Mouse (Mus musculus): ENCODE results near the gene Akap13.

Gene Akap13

DNA sequence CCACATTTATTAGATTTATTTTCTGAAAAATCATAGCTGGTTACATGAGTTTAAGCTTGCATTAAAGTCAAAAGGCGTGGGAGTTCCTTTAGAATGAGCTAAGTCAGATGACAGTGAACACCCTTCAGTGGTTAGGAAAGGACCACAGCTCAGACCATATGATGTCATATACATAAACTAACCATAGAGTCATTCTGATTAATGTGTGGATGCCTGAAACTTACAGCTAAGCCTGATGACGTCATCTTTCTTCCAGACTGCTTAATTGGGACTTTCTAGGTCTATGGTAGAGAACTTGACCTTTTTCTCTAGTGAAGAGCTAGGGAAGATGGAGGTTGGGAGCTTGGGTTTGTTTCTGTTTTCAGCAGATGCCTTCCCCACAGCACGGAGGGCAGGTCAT lies 211.6 kb downstream of the Akap13 start:
- DNase-seq (ENCODE audit: low spot score in 2 of 2) = no peak

DNA sequence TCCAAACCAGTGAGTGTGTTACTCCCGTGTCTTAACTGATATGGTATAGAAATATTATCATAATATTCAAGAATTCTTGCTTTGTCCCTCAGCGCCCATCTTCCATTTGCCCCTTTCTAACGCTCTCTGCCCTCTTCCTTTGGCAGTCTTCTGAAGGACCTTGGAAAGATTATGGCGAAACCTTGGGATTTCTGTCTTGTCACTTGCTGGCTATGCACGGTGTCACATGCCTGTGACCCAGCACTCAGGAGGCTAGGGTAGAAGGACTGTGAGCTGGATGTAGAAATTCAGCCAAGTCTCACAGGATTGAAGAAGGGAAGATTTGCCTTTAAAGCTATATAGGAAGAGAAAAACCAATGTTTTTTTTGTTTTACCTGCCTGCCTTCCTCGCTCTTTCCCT lies 212.2 kb downstream of the Akap13 start:
- DNase-seq (ENCODE audit: low spot score in 2 of 2) = no peak

GRCm38 (mm10) chr7:75668396-75668795 lies 213.1 kb downstream of the Akap13 start:
- no peak for DNase-seq (ENCODE audit: low spot score in 2 of 2)

DNA sequence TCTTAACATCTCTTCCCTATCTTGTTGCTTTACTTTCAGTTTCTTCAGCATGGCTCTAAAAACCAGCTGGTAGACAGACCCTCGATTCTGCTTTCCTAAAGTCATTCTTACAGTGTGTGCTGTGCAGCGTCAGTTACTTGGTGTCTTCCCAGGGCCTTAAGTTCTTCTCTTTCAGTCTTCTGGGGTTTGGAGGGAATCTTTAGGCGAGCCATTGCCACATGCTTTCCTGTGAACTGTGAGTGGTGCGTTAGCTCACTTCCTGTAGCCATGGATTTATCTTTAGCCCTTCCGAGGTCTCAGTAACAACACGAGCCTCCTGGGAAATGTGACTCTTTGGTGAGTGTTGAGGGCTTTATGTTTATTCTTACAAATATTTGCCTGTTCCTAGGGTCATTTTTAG lies 214.1 kb downstream of the Akap13 start:
- no peak for DNase-seq (ENCODE audit: low spot score in 2 of 2)

DNA sequence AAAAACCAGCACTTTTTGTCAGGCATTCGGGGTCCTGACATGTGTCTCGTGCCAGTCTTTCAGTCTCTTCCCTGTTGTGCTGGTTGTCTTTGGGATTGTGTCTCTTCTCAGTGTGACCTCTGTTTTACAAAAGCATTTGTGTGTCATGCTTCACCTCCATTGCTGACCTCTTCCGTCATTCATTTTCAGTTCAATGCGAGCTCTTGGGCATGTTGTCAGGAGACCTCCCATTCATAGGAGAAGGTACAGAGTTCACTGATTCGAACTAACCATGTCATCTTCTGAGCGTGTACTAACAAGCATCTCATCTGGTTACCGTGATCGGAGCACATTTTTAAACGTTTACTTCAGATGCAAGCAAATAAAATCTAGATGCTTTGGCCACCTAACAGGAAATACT lies 224.3 kb downstream of the Akap13 start:
- no peak for DNase-seq (ENCODE audit: low spot score in 2 of 2)

- no peak for DNase-seq (ENCODE audit: low spot score in 2 of 2)
Measured at GRCm38 (mm10) chr7:75682901-75683300, 227.6 kb downstream of the Akap13 start.

DNA sequence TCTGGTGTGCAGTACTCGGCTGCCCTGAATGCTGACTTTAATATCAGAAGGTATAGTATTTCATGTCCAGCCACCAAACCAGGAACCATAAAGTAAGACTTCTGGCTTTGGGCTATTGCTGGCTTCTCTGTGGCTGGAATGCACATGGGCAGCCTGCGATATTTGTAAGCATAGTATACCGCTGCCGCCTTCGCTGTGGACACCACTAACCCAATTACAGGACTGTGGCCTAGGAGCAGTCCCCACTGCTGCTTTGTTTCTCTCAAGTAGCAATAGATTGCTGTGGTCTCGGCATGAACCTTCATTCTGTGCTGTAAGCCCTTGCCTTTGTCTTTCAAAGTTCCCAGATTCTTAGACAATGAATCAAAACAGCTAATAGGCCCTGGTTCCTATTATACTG lies 228.1 kb downstream of the Akap13 start:
- no peak for DNase-seq (ENCODE audit: low spot score in 2 of 2)

DNA sequence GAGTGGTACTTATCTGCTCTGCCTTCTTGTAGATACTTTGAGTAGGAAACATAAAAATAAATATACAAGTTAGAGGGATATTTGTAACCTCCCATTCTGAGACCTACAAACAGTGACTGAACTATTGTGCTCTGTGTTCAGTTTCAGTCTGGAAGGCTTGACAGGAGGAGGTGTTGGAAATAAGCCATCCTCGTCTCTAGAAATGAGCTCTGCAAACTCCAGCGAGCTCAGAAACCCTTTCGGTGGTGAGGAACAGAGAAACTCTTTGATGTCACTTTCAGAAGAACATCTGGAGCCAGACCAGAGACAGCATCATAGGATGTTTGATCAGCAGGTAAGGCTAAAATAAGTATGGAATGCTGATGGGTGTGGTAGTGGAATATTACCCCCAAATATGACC lies 229.6 kb downstream of the Akap13 start:
- no peak for DNase-seq (ENCODE audit: low spot score in 2 of 2)

DNA sequence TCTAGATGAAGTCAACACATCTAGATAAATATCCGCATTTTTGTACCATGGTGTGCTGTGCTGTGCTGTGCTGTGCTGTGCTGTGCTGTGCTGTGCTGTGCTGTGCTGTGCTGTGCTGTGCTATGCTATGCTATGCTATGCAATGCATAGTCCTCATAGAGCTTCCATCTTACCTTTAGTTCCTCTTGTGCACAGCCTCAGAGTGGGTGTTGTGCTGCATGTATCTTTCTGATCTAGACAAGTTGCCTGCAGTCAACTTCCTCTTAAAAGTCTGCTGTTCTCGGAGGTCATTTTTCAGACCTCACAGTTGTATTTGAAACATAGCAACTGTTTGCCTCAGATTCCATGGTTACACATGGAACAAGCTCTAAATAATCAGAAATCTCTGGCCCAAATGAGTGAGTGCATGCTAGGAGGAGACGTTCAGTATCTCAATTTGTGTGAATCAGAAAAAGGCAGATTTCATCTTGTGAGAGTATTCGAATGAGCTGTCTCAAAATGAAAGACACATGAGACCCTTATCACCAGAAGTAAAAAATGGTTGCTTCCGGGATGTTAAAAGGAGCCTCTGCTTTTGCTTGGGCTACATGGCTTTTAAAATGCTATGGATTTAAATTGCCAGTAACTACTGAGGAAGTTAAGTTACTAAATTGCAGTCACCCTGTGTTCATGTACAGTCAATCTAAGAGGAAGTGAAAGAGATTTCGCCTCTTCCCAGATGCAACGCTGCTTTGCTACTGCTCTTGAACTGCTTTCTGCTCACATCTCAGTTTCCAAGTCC lies 230.9 kb downstream of the Akap13 start:
- no peak for DNase-seq (ENCODE audit: low spot score in 2 of 2)

GRCm38 (mm10) chr7:75686827-75687164 lies 231.5 kb downstream of the Akap13 start:
- DNase-seq (ENCODE audit: low spot score in 2 of 2) = no peak

DNA sequence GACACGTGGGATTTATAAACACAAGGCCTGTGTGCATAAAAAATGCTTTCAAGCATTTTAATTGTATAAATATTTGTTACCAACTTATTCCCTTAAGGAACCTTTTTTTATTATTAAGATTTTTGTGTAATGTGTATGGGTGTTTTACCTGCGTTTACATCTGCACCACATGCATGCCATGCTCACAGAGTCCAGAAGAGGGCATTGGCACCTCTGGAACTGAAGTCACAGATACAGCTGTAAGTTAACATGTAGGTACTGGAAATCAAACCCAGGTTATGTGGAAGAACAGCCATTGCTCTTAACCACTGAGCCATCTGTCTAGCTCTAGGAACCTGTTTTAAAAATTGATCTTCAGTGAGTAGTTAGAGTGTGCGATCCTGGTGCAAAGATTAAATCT lies 232.8 kb downstream of the Akap13 start:
- DNase-seq (ENCODE audit: low spot score in 2 of 2) = no peak

GRCm38 (mm10) chr7:75694777-75695176 lies 239.4 kb downstream of the Akap13 start:
- no peak for DNase-seq (ENCODE audit: low spot score in 2 of 2)

- no peak for DNase-seq (ENCODE audit: low spot score in 2 of 2)
Measured at GRCm38 (mm10) chr7:75699836-75700235, 244.5 kb downstream of the Akap13 start.

DNA sequence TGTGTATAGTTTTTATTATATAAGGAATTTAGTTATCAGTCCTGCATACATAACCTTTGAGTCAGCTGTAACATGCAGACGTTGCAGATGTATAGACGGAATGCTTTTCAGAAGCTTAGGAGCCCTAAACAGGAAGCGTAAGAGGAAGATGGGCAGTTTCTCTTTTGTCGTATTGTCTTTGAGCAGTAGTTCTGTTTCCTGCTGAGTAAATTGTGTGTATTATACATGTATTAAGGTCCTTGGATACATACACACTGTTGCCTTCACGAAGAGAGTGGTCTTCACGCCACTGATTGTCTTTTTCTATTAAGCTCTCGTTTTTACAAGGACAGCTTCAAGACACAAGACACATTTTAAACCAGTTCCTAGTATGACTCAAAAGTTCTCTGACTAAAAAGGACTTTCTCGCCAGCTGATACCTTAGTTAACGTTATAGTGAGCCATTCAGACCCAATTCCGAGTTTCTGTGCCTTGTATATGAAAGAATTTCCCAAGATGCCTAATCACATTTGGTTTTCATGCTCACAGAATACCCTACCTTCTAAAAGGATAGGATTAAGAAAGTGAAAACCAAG lies 245.5 kb downstream of the Akap13 start:
- no peak for DNase-seq (ENCODE audit: low spot score in 2 of 2)

DNA sequence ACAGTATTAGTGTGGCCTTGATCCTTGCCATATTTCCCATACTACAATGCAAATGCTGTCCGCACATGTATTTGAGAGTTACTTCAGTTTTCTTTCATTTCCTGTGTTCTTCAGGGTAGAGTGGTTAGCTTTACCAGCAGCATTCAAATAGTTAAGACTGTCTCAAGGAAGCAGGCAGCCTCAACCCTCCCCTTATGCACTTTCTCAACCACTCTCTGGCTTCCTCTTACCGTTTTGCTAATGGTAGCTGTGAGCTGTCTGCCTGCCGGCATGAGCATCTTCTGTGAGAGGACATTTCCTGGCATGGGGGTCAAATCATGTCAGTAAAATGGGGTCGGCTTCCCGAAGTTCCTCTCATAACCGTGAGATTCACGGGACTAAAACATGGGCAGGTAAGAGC lies 246.4 kb downstream of the Akap13 start:
- DNase-seq (ENCODE audit: low spot score in 2 of 2) = no peak

GRCm38 (mm10) chr7:75702368-75702767 lies 247.0 kb downstream of the Akap13 start:
- DNase-seq (ENCODE audit: low spot score in 2 of 2) = no peak

DNA sequence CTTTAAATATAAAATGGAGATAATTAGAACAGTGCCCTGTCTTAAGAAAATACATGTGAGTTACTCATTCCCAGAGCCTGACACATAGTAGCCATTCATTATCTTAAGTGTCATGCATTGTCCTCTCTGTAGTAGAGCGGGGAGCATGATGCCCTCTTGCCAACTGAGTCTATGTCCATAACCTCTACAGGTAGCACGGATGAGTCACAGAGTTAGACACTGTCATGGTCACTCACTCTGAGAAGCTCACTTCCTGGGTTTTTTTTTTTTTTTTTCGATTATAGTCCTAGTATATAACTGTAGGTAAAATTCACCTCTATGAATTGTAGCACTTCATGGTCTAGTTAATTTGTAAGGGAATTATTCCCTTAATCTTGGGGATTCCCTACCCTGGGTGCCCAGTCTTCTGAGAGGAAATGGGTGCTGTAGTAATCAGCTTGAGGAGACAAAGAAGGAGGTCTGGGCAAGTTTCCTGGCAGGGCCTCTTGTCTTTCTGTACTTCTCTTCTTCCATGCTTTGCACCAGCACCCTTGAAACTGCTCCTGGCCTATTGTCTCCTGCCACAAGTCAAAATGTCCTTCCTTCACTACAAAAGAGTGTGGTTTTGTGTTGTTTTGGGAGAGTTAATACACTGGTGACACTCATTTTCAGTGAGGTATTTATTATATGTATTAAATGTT lies 247.8 kb downstream of the Akap13 start:
- no peak for DNase-seq (ENCODE audit: low spot score in 2 of 2)

GRCm38 (mm10) chr7:75704862-75705261 lies 249.5 kb downstream of the Akap13 start:
- no peak for DNase-seq (ENCODE audit: low spot score in 2 of 2)

DNA sequence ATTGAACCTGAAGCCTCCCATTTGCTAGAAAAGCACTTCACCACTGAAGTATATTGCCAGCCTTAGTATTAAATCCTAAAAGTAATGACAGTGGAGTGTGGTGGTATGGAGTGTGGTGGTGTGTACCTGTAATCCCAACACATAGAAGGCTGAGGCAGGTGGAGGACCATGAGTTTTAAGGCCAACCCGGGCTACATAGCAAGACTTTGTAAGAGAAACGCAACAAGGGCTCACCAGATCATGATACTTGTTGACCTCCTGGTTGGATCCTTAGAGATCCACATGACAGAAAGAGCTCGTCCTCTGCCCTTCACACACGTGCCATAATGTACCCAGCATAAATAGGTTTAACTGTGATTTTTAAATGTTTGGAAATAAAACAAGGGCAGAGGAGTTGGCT lies 254.6 kb downstream of the Akap13 start:
- no peak for DNase-seq (ENCODE audit: low spot score in 2 of 2)

GRCm38 (mm10) chr7:75710920-75711319 lies 255.6 kb downstream of the Akap13 start:
- DNase-seq (ENCODE audit: low spot score in 2 of 2) = no peak

- no peak for DNase-seq (ENCODE audit: low spot score in 2 of 2)
Measured at GRCm38 (mm10) chr7:75711436-75711835, 256.1 kb downstream of the Akap13 start.

GRCm38 (mm10) chr7:75712808-75713207 lies 257.5 kb downstream of the Akap13 start:
- DNase-seq (ENCODE audit: low spot score in 2 of 2) = no peak

DNA sequence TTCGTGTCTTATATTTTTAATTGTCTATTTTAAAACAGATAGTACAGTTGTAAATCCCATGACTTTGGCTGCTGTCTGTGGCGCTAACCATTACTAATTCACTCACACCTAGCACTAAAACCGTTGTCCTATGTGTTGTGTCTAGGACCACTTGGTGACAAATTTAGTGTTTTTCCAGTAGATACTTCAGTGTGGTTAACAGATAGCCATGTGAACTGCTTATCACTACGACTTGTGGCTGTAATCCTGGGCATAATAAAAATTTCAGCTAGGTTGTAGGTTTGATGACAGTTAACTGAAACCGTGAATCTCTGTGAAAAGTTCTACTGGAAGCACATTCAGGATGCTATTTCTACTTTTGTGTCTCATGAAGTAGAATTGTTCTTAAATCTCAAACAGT lies 258.6 kb downstream of the Akap13 start:
- no peak for DNase-seq (ENCODE audit: low spot score in 2 of 2)

All from right cerebral cortex, postnatal 36 days (tissue).